Mouse (Mus musculus) adrenal gland, adult 8-10 months (tissue): ENCODE measurements around the gene Ccdc91. TPM values are rescaled to one million over a fixed set of nuclear protein-coding genes. Genes with fewer than 3 reads are reported as not detected.

Source experiments
- DNase-seq: peaks from one replicate; pipeline ENCODE4 v3.0.0; 2022
- total RNA-seq, 4 experiments: library from RNA; stranded (reverse); gene quantifications; 2 replicates each; pipeline ENCODE4 v1.2.4; 2022

Ccdc91 gene
- total RNA-seq: 10 to 100 TPM; 56.0 to 70.2 (median 62.4) TPM

DNA sequence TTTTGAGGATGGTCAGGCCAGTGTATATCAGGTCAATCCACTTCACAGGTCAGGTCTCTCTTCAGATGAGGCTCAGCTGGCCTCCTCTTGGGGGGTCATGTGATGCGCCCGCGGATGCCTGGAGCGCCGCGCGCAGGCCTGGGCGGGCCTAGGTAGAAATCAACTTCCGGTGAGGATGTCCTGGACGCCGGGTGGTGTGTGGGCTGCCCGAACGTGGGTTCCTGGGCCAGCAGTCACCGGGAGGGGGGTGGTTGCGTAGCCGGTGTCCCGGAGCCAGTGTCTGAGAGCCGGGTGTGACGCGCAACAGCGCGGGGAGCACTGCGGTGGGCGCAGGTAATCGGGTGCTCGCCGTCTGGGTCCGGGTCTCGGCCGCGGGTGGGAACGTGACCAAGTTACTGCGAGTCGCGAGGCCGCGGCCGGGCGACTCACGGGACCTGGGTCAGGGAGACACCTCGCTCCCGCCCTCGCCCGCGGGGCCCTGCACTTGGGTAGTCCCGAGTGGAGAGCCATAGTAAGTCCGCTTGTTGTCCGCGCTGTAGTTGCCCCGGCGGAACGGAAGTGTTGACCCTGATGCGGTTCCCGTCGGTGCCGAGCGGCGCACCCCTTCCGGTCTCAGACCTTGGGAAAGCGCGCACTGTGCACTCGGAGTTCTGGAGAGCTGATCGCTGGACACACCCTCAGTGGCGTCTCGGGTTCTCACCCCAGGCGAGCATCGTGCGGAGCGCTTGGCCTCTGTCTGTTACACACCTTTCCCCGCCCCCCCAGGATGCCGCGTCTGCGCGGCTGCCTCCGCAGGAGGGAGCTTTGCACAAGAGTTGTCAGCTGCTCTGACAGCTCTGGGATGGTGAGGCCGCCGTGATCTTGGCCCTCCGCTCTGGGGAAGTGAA, at the start of gene Ccdc91:
Gene Ccdc91, plus strand, starts transcription at position 102 of the 887 bp plus-strand sequence.
- peak; percentile 87 for DNase-seq

DNA sequence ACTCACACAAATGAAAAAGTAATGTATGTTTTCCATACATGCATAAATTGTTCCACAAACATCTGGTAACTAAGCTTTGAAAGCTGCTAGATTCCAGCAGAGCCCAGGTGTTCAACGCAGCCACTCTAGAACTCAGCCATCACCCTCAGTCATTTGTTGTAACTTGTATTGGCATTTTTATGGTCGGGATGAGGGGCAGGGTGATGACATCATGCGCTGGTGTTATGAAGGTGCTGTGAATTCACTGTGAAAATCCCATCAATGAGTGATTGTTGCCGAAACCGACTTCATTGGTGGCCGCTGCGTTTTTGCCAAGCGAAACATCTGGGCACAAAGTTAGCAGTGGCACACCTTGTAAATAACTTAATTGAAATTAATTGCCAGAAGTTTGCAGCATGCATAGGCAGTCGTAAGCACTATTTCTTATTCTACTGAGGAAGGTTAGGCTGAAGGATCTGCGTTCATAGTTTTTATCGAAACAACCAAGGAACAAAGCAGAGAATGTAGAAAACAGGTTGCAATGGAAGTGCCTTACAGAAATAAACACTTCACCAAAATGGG, 48.6 kb upstream of the Ccdc91 start:
- DNase-seq: no peak

DNA sequence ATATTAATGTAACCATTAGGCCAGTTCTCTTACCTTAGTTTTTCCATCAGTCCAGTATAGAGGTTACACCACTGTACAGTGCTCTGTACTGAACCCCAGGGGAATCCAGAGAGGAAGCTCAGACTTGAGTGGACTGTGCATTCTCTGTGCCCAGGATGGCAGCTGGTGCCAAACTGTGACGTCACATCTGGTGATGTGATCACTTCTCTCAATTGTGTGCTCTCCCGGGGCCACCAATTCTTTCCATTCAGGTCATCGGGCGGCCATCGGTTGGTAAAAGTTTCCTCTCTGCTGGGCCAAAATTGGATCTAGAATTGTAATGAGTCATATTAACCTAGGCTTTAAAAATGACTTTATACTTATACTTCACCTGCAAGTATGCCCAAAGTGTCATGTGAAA, 19.9 kb upstream of the Ccdc91 start:
- DNase-seq: no peak

DNA sequence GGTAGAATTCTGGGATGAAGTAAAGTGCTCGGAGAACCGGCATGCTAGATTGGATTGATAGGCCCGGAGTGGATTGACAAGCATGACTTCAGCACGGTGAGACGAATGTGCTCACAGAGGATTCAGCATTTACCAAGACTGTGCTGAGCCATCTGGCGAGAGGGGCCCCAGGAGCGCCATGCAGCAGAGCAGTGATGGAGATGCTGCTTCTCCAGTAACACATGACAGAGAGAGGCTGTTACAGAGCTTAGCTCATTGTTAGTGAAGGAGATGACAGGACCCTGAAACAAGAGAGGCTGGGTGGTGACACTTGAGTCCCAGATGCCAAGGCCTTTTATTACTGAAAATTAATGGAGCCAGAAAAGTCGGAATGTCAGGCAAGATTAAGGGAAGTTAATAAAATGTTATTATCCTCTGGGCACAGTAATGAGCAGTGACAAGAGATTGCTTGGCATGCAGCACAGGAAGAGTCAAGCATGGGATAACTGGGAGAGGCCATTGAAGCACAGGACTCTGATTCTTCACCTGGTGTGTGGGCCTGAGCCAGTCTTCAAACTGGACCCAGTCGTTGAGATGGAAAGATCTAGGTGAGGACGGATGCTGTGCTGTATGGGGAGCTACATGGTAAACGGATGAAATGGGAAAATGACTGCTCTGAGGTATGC, 16.9 kb upstream of the Ccdc91 start:
- no peak for DNase-seq

DNA sequence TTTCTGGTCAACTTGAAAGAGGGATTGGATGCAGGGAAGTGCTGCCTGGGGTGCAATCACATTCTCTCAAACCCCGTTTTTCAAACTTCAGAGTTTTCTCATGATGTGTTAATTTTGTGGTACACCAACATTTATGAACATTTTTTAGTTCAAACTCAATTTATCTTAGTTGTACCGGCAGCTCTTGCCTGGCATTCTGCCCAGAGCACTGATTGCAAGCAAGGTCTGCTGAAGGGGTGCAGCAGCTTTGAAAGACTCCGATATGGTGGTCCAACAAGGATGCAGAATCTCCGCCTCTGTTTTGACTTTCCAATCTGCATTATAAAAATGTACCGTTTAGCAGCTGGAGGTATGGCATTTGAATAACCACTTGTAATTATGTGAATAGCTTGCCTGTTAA, 5.6 kb upstream of the Ccdc91 start:
- DNase-seq: no peak

DNA sequence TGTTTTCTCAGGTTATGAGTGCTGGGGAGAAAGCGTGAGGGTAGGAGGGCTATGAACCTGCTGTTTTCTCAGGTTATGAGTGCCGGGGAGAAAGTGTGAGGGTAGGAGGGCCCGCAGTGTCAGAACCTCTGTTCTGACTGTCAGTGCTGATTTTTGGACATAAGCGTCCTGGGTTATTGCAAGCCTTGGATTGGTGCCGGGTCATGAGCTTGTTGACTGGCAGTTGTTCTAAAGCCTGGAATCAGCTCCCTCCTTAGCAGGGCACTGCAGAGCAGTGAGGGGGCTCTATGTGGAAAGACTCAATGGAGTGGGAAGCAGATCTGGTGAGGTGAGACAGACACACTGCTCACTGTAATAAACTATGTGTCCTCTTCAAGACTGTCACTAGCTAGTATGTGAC, 5.5 kb downstream of the Ccdc91 start:
- DNase-seq: no peak

DNA sequence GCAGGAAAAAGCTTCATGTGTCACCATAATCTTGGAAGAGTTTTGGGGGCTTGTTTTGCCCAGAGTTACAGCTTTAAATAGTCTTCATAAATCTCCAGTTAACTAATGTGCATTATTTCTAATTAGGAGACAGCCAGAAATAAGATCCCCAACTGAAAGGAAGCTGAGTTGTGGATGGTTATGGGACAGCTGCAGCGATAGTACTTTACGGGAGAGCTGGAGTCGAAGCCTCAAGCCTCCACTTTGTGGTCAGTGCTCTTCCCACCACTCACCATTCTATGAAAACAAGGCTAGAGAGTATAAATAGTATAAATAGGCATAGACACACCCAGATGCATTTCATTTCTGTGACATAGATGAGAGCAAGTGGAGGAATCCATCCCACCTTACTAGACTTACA, 14.5 kb downstream of the Ccdc91 start:
- DNase-seq: no peak

DNA sequence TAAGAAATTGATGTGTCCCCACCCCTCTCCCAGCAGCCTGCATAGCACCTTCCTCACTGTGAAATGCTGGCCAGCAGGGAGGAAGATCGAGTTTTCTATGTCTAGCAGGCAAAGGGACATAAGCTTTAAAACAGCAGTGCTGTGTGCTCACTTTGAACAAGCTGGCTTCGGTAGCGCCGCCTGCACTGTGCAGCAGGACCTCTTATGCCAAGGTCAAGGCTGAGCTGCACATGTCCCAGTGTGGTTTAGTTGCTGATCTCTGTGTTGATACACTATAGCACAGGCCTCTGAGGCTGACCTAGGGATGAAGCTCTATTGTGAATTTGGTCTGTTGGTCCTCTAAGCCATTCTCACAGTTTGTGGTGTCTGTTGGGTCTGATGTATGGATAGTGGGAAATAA, 16.9 kb downstream of the Ccdc91 start:
- peak; percentile 33 for DNase-seq

DNA sequence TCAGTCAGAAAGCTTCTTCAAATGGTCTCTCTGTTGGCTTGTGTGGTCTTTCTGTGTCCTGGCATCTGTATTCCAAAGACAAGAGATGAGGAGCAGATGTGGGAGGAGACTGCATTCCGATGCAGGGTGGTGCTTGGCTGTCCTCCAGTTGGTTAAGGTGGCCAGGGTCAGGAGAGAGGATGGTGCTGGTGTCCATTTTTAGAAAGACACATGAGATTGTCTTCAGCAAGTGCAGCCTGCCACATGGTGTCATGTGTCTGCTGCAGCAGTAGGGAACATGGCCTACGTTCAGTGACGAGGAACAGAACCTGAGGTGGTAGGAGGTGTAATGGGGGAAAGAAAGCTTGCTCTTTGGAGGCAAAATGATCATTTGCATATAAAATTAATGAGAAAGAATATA, 25.8 kb downstream of the Ccdc91 start:
- no peak for DNase-seq

DNA sequence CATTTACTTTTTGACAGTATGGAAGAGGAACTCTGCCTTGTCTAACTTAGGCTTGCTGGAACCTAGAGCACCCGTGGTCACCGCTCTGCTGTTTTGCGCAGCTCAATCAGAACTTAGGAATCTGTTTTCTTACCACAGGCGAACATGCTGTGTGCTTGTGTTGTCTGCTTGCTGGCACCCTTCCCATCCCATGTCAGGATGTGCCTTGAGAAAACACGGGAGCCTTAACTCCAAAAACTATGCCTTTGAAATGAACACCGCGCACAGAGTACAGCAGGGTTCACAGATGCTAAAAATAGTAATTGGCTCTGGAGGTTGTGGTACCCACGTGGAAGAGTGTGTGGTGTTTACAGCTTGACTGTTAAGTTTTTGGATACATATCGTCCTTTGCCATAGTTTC, 30.4 kb downstream of the Ccdc91 start:
- DNase-seq: no peak

DNA sequence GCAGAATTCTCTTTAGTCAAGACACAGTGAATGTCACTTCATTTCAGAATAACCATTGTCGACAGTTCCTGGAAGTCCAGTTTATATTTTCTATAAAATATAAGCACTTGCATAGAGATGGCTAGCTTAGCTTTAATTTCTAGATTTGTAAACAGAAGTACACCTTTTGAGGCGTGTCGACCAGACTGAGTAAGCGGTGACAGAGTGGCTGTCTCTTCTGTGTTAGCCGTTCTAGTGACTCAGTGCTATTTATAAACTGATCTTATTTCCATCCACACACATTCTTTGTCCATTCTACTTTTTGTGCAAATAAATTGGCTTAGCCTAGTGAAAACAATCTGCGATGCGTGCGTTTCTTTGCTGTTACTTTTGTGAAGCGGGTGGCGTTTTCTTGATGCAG, 30.9 kb downstream of the Ccdc91 start:
- DNase-seq: no peak

DNA sequence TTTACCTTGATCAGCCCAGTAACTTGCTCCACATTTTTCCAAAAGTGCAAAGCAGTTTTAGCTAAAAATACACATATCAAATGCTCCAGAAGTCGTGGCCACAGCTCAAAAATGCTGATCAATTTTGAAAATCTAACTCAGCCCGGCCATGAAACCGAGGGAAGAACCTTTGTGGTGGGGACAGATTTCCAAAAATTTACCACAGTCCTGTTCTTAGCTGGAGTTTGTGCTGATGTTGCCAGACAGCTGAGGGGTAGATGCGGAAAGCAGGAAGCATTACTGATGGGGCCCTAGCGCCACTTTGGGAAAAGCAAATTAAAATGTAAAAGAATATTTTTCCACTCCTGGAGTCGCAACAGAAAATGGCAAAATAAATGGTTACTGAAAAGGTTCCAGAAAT, 31.6 kb downstream of the Ccdc91 start:
- DNase-seq: no peak

DNA sequence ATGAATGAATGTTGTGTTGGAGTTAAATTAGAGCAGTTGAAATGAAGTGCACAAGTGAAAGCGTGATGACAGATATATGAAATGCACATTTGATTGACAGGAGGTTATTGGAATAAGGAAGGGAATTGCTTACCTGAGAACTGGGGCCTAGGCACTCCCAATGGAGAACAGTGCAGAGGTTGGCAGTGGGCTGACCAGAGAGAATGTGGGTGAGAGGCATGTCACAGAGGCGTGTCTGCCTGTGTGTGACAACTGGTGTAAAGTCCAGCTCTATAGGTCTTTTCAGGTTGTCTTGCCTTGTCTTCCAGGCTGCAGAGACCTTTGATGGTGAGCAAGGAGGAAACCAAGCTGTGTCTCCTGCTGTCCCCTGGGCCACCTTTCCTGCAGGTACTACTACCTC, 34.9 kb downstream of the Ccdc91 start:
- DNase-seq: no peak

DNA sequence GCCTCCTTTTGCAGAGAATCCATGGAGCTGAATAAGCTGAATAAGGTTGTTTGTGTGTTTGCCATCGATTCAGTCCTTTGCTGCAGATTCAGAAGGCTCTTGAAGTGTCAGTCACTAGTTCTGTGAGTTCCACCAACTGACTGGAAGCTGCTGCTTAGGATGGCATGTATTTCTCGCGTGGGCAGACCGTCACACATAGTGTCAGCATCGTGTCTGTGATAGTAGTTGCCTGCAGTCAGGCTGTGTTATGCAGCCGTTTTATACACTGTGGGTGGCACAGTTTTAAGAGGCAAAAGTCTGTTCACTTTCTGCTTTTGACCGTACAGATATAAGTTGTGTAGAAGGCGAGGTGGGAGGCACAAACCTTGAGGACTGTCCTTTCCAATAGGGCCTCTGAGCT, 42.3 kb downstream of the Ccdc91 start:
- DNase-seq: no peak

DNA sequence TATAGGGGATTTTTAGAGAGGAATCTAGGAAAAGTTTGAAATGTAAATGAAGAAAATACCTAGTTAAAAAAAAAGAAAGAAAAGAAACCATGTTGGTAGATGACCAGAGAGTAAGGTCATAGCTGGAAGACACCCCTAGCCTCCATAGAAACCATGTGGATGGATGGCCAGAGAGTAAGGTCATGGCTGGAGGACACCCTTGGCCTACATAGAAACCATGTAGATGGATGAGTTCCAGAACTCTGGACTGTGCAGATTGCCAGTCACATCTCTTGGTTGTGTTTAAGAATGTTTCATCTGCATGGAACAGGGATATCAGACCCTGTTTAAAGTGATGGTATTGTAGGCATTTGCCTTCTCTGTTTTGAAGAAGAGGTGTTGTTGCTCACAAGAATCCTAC, 49.6 kb downstream of the Ccdc91 start:
- DNase-seq: peak; percentile 25

DNA sequence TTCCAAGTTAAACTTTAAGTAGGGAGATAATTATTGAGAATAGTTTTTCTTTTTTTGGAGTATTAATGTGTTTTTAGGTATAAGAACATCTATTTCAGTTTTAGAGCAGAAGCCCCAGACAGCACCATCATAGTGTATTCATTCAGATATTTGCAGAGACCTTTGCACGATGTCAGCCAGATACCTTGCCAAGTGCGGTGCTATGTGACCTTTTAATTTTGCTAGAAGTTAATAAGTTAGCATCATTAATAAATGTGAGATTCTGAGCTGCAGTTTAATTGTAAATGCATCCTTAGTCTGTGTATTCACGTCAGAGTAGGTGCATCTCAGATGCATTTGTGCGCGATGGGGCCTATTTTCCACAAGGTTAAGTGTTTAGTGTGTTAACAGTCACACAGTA, 59.3 kb downstream of the Ccdc91 start:
- no peak for DNase-seq

DNA sequence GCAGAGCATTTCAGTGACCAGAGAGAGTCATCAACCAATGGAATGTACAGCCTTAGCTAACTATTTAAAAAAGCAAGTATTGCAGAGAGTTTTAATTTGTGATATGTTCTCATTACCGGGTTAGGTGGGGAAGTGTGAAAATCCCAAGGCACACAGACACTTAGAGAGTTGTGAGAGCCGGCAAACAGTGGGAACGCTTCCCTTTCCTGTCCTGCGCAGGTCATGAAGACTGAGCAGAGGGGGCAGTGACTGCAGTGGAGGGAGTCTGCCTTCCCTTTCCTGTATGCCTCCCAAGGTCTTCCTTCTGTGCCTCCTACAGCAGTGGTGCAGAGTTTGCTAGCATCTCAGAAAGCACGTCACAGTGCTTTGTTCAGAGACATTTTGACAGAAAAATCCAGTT, 62.6 kb downstream of the Ccdc91 start:
- no peak for DNase-seq

DNA sequence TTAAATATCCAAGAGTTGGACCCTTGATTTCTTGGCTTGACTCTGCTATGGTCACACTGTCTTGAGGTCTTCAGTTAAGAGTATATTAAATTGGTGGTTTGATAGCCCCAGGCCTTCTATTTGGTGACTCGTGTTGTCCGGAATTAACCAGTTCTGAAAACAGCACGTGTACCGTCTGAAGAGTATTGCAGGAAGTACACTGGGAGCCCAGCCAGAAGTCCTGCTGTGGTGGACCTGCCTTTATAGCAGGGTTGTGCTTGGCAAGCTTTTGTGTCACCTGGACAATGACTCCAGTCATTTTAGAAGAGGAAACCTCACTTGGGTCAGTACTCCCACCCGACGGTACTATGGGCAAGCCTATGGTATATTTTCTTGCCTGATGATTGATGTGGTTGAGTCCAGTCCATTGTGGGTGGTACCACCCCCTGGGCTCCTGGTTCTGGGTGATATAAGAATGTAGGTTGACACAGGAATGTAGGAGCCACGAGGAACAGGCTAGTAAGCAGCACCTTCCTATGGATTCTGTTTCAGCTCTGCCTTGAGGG, 63.5 kb downstream of the Ccdc91 start:
- DNase-seq: no peak

DNA sequence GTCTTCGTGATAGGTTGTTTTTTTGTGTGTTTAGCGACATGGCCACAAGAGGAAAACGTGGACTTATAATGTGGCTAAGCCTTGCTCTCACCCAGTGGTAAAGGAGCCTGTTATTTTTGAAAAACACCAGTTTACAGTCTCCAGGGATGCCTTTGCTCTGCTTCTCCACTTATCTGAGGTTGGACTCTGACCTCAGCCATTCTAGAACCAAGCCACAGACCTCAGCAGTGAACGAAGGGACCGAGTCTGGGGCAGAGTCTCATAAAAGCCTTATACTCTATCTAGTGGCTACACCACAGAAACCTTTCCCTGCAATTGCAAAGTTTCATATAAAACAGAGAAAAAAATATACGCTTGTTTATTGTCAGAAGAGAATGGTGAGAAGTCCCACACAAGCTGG, 65.3 kb downstream of the Ccdc91 start:
- no peak for DNase-seq

DNA sequence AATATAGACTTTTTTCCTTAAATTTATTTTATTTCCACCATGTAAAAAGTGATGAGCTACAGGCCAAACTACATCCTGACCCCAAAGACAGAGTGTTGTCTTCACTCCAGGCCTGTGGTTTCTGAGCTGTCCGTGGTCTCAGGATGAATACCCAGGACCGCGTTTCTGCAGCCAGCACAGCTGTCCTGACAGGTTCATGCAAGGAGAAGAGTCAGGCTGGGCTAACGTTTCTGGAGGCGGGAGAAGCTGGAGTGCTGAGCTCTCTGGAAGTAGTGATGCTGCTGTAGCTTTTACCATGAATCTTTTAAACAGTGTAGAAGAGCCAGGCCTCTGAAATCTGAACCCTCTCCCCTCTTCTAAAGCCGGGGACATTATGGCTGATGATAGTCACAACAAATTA, 80.0 kb downstream of the Ccdc91 start:
- no peak for DNase-seq

DNA sequence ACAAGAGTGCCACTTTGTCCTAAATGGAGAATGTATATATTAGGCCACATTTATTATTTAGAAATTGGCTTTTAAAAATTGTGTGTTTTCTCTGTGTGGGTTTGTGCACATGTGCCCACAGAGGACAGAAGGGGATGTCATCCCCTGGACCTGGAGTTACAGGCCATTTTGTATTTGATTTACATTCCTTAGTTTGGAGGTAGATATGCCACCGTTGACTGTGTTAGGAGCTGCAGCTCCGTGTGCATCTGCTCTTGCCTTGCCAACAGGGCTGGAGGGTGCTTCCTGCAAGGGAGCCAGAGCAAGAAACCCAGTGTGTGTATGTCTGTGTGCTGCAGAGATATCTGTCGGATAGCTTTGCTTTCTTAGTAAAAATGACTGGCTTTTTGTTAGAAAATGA, 83.7 kb downstream of the Ccdc91 start:
- no peak for DNase-seq

DNA sequence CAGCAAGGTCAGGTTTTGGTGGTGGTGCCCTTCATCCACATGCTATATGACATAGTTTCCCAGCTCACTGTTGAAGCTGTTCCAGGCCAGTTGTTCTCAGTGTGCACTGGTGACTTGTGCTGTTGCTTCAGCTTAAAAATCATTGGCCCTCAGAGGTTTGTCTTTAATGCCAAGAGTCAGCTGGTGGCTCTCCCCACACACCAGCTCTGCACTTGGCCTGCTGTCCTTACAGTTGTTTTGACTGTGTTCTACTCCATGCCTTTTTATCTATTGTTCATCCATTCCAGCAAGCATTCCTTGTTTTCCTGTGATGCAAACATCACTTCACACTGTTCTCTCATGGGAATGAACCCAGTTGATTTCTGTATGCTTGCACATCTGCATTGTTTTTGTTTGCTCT, 84.8 kb downstream of the Ccdc91 start:
- DNase-seq: no peak

DNA sequence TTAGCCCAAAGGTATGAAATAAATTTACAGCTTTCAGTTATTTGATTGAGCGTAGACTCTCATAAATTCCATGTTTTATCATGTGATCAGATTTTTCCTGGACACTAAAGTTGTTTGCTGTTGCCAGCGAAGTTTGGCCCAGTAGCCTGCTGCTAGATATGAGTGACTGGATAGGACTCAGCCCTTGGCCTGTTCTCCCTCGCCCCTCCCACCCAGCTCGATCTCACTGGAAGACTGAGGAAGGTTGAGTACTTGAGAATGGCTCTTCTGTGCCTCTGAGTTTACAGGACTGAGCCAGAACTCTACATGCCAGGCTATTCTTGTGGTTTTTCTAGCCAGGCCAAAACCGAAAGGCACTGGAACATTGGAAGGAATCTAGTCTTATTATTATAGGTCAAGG, 93.6 kb downstream of the Ccdc91 start:
- DNase-seq: peak; percentile 14

DNA sequence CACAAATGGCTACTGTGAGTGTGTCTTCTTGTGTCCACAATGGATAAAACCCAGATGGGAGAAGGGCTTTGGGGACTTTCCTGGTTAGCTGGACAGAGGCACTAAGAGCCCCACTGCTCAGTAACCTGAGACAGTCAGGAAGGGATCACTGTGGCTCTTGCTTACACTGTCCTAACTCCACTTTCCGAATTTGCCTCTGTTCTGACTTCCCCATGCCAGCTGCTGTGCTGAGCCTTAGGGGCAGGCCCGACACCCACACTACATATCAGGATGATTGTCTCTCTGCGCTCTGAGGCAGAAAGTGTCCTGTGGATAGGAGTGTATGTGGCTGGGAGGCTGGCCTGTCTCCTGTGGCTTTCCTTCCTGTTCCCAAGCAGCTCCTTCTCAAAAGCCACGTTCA, 97.5 kb downstream of the Ccdc91 start:
- no peak for DNase-seq
